Mouse (Mus musculus) hindbrain, embryonic 15.5 days (tissue): ENCODE results near the gene BC051142. TPM values are rescaled to one million over a fixed set of nuclear protein-coding genes. Genes with fewer than 3 reads are reported as not detected.

Source experiments
- ATAC-seq: fragments of 200-750 bp; cut with Nextera tagmentation; 2 replicates; pipeline ENCODE4 v1.8.0; 2017; ENCODE audit warnings: low read depth, moderate number of reproducible peaks, moderate TSS enrichment; ENCODE audit not compliant: low FRiP score
- H3K27ac ChIP-seq: fragments of 300-500 bp; sonication (generic); replicated peaks from 2 replicates; pipeline ENCODE4 v1.5.1; 2015; ENCODE audit warnings: mild to moderate bottlenecking, inconsistent platforms
- H3K27me3 ChIP-seq: fragments of 300-500 bp; sonication (generic); 2 replicates; pipeline ENCODE4 v1.6.1; 2015; ENCODE audit warnings: control low read depth, inconsistent platforms
- H3K36me3 ChIP-seq: fragments of 300-500 bp; sonication (generic); 2 replicates; pipeline ENCODE4 v1.6.1; 2015; ENCODE audit warnings: control low read depth, inconsistent platforms
- H3K4me1 ChIP-seq: fragments of 300-500 bp; sonication (generic); replicated peaks from 2 replicates; pipeline ENCODE4 v1.6.1; 2015; ENCODE audit warnings: control low read depth, inconsistent platforms
- H3K4me2 ChIP-seq: fragments of 300-500 bp; sonication (generic); 2 replicates; pipeline ENCODE4 v1.6.1; 2015; ENCODE audit warnings: moderate library complexity, mild to moderate bottlenecking, inconsistent platforms
- H3K4me3 ChIP-seq: fragments of 300-500 bp; sonication (generic); 2 replicates; pipeline ENCODE4 v1.5.1; 2015; ENCODE audit warnings: mild to moderate bottlenecking, inconsistent platforms
- H3K9ac ChIP-seq: fragments of 300-500 bp; sonication (generic); 2 replicates; pipeline ENCODE4 v1.6.1; 2015; ENCODE audit warnings: inconsistent platforms
- H3K9me3 ChIP-seq: fragments of 300-500 bp; sonication (generic); 2 replicates; pipeline ENCODE4 v1.6.1; 2016; ENCODE audit warnings: control low read depth, inconsistent platforms
- WGBS: fragments of 180-500 bp; shearing (Covaris S2); methylation state at CpG from one replicate; pipeline ENCODE4 v1.1.7; 2015; 5-methylcytosine and 5-hydroxymethylcytosine counted together
- polyA plus RNA-seq: library from polyadenylated mRNA; unstranded; fragments of >200 nt; fragmentation: Nextera tagmentation; extraction: Ambion mirVana; gene quantifications from 2 replicates; pipeline ENCODE4 v1.2.1, GENCODE M21; 2015

Gene BC051142
- polyA plus RNA-seq, 1 experiment from 2014 or later = 5.5 TPM

DNA sequence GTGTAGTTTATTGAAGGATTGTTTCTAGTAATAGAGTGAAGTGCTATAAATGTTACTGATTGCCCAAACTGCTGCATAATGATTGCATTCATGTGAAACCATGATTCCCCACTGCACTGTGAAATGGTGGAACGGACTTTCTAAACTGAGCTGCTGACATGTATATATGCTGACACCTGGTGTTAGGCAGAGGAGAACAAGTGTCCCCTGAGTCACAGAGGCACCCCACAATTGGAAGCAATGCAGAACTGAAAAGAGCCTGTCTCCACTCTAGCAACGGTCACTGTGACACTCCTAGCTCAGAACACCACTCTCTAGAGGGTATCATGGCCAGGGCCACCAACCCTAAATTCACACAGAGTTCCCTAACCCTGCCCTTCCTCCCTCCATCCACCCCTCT, 19.9 kb upstream of the BC051142 start:
- Histone ChIP-seq H3K4me2 (no peak overlapping the region), H3K4me3 (no peak overlapping the region), H3K9me3 (no peaks in the 10 kb centered on the region), H3K27me3 (no peaks in the 10 kb centered on the region), H3K9ac (no peak overlapping the region), H3K27ac (no peak overlapping the region), H3K36me3 (no peaks in the 10 kb centered on the region), H3K4me1 (no peaks in the 10 kb centered on the region)
- WGBS = 76% methylated on average over 2 of the region's 2 CpGs
- ATAC-seq = no peak

DNA sequence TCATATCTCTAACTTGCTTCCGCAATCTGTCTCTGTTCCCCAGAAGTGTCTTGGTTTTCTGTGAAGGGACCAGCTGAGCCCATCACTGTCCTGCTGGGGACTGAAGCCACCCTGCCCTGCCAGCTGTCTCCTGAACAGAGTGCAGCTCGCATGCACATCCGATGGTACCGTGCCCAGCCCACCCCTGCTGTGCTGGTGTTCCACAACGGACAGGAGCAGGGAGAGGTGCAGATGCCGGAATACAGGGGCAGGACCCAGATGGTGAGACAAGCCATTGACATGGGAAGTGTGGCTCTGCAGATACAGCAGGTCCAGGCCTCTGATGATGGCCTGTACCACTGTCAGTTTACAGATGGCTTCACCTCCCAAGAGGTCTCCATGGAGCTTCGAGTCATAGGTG, 19.2 kb upstream of the BC051142 start:
- no peak overlapping the region for H3K27ac ChIP-seq
- no peak overlapping the region for H3K9ac ChIP-seq
- H3K36me3 ChIP-seq = no peaks in the 10 kb centered on the region
- H3K9me3 ChIP-seq = no peaks in the 10 kb centered on the region
- H3K4me2 ChIP-seq = no peak overlapping the region
- H3K4me1 ChIP-seq = no peaks in the 10 kb centered on the region
- H3K27me3 ChIP-seq = no peaks in the 10 kb centered on the region
- 70% methylated on average over 7 of the region's 7 CpGs for WGBS
- H3K4me3 ChIP-seq = no peak overlapping the region
- no peak for ATAC-seq

DNA sequence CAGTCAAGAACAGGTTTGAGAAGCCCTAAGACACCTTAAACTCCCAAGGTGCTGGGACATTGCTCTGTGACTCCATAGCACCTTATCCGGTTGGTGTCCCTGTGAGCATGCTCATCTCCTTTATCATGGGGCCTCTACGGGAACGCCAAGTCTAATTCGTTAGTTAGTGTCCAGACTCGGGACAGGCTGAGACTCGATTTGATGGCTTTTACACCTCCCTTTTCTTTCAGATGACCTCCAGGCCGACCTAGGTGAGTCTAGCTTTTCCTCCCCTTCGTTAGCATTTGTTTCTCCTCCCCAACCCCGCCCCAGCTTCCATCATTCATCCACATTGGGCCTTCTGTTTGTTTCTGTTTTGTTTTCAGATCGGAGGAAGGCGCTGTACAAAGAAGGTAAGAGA, 16.7 kb upstream of the BC051142 start:
- H3K9me3 ChIP-seq = no peaks in the 10 kb centered on the region
- H3K4me3 ChIP-seq = no peak overlapping the region
- no peaks in the 10 kb centered on the region for H3K27me3 ChIP-seq
- no peaks in the 10 kb centered on the region for H3K36me3 ChIP-seq
- H3K4me2 ChIP-seq = no peak overlapping the region
- WGBS = 72% methylated on average over 11 of the region's 11 CpGs
- H3K27ac ChIP-seq = no peak overlapping the region
- no peaks in the 10 kb centered on the region for H3K4me1 ChIP-seq
- ATAC-seq = no peak
- H3K9ac ChIP-seq = no peak overlapping the region

DNA sequence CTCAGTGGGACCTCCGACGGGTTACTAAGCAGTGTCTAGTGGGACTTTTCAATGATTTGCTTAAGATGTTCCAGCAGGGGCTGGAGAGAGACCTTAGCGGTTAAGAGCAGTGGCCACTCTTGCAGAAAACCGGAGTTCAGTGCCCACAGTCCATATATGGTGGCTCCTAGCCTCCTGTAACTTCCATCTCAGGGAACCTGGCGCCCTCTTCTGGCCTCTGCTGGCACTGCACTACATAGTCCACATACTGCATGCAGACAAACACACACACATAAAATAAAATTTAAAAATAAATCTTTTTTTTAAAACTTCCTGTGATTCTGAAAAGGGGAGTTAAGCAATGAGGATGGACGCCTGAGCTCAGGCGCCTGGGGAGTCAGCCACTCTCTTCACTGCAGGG, 15.4 kb upstream of the BC051142 start:
- H3K4me2 ChIP-seq = no peak overlapping the region
- WGBS = 80% methylated on average over 7 of the region's 7 CpGs
- H3K4me1 ChIP-seq = no peaks in the 10 kb centered on the region
- no peak overlapping the region for H3K9ac ChIP-seq
- no peak overlapping the region for H3K27ac ChIP-seq
- no peaks in the 10 kb centered on the region for H3K9me3 ChIP-seq
- H3K4me3 ChIP-seq = no peak overlapping the region
- H3K36me3 ChIP-seq = no peaks in the 10 kb centered on the region
- no peak for ATAC-seq
- no peaks in the 10 kb centered on the region for H3K27me3 ChIP-seq

DNA sequence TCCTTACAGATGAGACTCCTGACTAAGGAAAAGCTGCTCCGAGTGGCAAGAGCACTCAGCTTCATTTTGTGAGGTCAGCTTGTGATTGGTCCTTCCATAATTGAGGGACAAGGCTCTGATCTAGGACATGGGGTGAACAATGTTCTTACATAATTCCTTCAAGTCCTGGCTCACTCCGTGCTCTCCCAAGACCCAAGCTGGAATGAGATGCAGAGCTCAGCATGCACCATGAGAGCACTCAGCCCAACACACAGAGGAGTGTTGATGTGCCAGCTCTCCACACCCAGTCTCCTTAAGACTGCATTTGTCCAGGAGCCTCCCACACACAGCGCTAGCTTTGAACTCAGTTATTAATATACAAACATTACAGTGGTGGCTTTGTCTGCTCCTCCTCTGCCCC, 13.9 kb upstream of the BC051142 start:
- no peaks in the 10 kb centered on the region for H3K4me1 ChIP-seq
- no peak overlapping the region for H3K4me3 ChIP-seq
- WGBS = 62% methylated on average over 3 of the region's 3 CpGs
- H3K27ac ChIP-seq = no peak overlapping the region
- ATAC-seq = no peak
- H3K36me3 ChIP-seq = no peaks in the 10 kb centered on the region
- H3K27me3 ChIP-seq = no peaks in the 10 kb centered on the region
- no peak overlapping the region for H3K4me2 ChIP-seq
- no peaks in the 10 kb centered on the region for H3K9me3 ChIP-seq
- no peak overlapping the region for H3K9ac ChIP-seq

DNA sequence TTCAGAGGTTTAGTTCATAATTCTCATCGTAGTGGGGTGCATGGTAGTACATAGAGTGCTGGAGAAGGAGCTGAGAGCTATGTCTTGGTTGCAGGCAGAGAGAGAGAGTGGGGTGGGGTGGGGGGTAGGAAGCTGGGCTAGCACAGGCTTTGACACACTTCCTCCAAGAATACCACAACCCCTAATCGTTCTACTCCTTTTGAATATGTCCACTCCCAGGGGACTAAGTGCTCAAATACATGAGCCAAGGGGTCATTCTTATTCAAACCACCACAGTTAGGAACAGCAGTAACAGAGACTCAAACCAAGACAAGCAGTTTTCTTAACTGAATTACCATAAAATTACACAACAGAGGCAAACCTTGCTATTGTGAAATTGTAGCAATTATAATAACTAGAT, 12.0 kb upstream of the BC051142 start:
- no peaks in the 10 kb centered on the region for H3K27me3 ChIP-seq
- no peak for ATAC-seq
- H3K4me1 ChIP-seq = no peaks in the 10 kb centered on the region
- WGBS = 69% methylated on average over 2 of the region's 2 CpGs
- no peak overlapping the region for H3K4me3 ChIP-seq
- H3K9me3 ChIP-seq = no peaks in the 10 kb centered on the region
- no peaks in the 10 kb centered on the region for H3K36me3 ChIP-seq
- H3K9ac ChIP-seq = no peak overlapping the region
- no peak overlapping the region for H3K27ac ChIP-seq
- no peak overlapping the region for H3K4me2 ChIP-seq

DNA sequence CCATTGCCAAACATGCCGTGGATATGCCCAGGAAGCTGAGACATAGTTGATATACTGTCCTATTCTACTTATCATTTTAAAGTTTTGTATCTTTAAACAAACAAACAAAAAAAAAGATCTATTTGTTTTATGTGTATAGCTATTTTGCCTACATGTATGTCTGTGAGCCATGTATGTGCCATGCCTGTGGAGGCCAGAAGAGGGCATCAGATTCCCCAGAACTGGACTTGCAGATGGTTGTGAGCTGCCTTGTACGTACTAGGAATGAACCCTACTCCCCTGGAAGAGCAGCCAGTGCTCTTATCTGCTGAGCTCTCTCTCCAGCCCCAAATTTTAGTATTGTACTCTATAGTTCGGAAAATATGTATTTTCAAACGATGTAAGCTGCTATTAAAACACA, 10.1 kb upstream of the BC051142 start:
- H3K4me3 ChIP-seq = no peak overlapping the region
- no peaks in the 10 kb centered on the region for H3K36me3 ChIP-seq
- H3K27ac ChIP-seq = no peak overlapping the region
- 35% methylated on average over 4 of the region's 4 CpGs for WGBS
- peaks cover 5% of the 10 kb centered on the region; the same call in 1 of the 2 replicates for H3K4me1 ChIP-seq
- no peak overlapping the region for H3K4me2 ChIP-seq
- no peak for ATAC-seq
- H3K9me3 ChIP-seq = no peaks in the 10 kb centered on the region
- H3K9ac ChIP-seq = no peak overlapping the region
- H3K27me3 ChIP-seq = no peaks in the 10 kb centered on the region

DNA sequence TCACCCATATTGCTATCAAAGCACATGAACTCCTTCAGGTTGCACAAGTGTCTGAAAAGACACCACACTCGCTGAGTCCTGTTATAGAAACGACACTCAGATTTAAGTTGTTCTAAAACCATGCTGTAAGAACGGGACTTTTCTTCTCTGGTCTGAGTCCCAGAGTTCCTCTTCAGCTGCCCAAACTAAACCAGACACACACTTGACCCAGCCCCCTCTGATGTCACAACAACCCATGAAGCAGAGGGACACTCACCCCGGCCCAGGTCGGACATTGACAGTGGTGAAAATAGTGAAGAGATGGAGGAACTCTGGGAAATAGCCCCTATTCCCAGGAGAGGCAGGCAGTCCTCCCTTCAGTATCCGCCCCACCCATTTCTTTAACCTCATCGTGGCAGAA, 7.1 kb upstream of the BC051142 start:
- Histone ChIP-seq H3K4me1 (peaks cover 5% of the 10 kb centered on the region; the same call in 1 of the 2 replicates), H3K9me3 (no peaks in the 10 kb centered on the region), H3K36me3 (no peaks in the 10 kb centered on the region), H3K27ac (no peak overlapping the region), H3K4me3 (no peak overlapping the region), H3K4me2 (peak overlapping the region; percentile 88; the same call in 1 of the 2 replicates), H3K9ac (no peak overlapping the region), H3K27me3 (no peaks in the 10 kb centered on the region)
- ATAC-seq = no peak
- WGBS = 82% methylated on average over 7 of the region's 7 CpGs

DNA sequence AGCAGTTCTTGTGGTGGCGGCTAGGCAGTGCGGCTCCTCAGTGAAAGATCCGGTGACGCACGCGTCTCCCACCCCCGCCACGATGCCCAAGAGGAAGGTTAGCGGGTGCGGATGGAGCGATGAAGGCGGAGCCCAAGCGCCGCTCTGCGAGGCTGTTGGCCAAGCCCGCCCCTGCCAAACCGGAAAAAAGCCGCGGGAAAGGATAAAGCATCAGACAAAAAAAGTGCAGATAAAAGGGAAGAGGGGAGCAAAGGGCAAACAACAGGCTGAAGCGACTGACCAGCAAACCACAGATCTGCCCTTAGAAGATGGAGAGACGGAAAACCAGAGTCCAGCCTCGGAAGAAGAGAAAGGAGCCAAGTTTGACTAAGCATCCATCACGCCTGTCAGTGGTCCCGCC, 6.3 kb upstream of the BC051142 start:
- no peak overlapping the region for H3K27ac ChIP-seq
- 6% methylated on average over 24 of the region's 24 CpGs for WGBS
- H3K4me2 ChIP-seq = peak overlapping the region; percentile 88
- H3K27me3 ChIP-seq = no peaks in the 10 kb centered on the region
- H3K36me3 ChIP-seq = no peaks in the 10 kb centered on the region
- H3K9me3 ChIP-seq = no peaks in the 10 kb centered on the region
- H3K4me3 ChIP-seq = peak overlapping the region; percentile 46
- peak; percentile 69; the same call in 1 of the 2 replicates for ATAC-seq
- peak overlapping the region; percentile 36; the same call in 1 of the 2 replicates for H3K9ac ChIP-seq
- H3K4me1 ChIP-seq = peaks cover 5% of the 10 kb centered on the region; the same call in 1 of the 2 replicates

DNA sequence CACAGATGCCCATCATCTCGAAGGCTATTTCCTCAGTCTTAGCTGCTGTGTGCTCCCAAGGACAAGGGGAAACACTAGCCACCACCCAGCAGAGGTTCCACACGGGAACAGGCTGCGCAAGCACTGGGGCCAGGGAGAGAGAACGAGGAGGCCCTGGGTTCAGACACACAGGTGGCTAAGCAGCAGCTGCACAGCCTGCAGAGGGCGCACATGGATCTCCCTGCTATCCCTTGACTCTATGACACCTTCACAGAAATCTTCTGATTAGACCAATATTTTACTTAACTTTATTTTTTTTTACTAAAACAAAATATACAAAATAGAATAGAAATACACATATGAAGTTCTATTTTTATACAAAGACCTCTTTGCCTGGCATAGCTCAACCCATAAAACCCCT, 1.3 kb upstream of the BC051142 start:
- no peak overlapping the region for H3K4me3 ChIP-seq
- WGBS = 75% methylated on average over 5 of the region's 5 CpGs

DNA sequence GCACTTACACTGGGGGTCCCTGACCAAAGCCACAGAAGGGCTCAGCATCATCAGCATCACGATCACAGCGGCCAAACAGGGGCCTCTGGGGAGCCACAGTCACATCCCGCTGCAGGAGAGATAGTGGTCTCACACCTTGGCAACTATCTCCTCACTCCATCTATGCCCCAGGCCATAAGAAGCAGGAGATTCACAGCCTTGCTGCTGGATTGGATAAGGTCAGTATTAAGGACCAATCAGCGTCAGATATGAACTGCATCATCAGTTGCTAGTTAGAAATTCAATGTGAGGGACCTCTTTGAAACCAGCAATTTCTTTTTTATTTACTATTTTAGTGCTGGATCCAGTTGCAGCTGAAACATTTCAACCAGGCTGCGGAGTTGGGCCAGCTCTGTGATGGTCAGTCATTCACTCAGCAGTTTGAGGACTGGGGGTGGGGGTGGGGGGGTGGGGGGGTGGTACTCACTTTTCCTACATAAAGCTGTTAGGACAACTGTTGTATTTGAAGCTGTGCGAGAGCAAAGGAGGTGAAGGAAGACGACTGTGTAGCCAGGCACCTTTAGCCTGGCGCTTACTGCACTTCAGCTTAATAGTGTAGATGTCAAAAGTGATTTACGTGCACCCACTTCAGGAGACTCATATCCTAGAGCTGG, 436 bp upstream of the BC051142 start:
- H3K9me3 ChIP-seq = no peaks in the 10 kb centered on the region
- no peaks in the 10 kb centered on the region for H3K36me3 ChIP-seq
- peak overlapping the region; percentile 69; the same call in 1 of the 2 replicates for H3K9ac ChIP-seq
- H3K4me2 ChIP-seq = peak overlapping the region; percentile 61
- no peaks in the 10 kb centered on the region for H3K27me3 ChIP-seq
- H3K4me3 ChIP-seq = peak overlapping the region; percentile 51
- ATAC-seq = peak; percentile 83
- whole genome bisulfite sequencing = 14% methylated on average over 9 of the region's 9 CpGs
- peak overlapping the region; percentile 97 for H3K27ac ChIP-seq
- peaks cover 4% of the 10 kb centered on the region; the same call in 1 of the 2 replicates for H3K4me1 ChIP-seq

More for the DNA sequence above, 1.3 kb upstream of the BC051142 start:
- ATAC-seq = no peak
- Histone ChIP-seq H3K4me1 (peaks cover 5% of the 10 kb centered on the region; the same call in 1 of the 2 replicates), H3K27ac (no peak overlapping the region), H3K27me3 (no peaks in the 10 kb centered on the region), H3K9ac (no peak overlapping the region), H3K9me3 (no peaks in the 10 kb centered on the region), H3K4me2 (no peak overlapping the region), H3K36me3 (no peaks in the 10 kb centered on the region)

DNA sequence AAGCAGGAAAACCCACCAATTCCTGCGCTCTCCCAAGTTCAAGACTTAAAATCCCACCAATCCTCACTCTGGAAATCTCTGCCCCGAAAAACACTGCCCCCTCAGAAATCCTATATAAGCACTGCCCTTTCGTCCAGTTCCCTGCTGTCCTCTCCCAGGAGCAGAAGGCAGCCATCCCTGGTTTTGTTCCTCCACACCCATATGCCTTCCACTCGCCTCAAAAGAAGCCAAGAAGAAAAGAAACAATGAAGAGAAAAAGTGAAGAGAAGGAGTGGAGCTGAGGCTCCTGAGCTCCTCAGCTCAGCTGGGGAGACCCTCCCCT, 735 bp downstream of the BC051142 start:
- no peak for ATAC-seq
- no peaks in the 10 kb centered on the region for H3K36me3 ChIP-seq
- no peaks in the 10 kb centered on the region for H3K9me3 ChIP-seq
- H3K27ac ChIP-seq = peak overlapping the region; percentile 97
- no peaks in the 10 kb centered on the region for H3K27me3 ChIP-seq
- peak overlapping the region; percentile 69; the same call in 1 of the 2 replicates for H3K9ac ChIP-seq
- H3K4me2 ChIP-seq = peak overlapping the region; percentile 61
- WGBS = 39% methylated on average over 4 of the region's 4 CpGs
- peak overlapping the region; percentile 51 for H3K4me3 ChIP-seq
- peaks cover 4% of the 10 kb centered on the region; the same call in 1 of the 2 replicates for H3K4me1 ChIP-seq

DNA sequence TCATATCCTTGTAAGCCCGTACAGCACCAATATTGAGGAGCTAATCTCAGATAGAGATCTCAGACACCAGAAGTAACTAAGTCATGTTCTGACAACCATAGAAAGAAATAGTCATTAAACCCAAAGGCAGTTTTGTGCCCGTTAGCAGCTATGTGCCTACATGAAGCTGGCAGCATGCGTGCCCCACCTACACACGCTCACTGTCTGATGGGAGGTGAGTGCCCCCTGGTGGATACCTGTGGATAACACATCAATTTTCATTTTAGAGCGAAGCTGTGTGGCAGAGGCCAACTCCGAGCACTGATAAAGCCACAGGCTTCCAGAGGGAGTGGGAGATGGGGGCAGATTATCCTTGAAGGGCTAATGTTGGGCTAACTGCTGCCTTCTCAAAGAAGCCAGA, 12.5 kb downstream of the BC051142 start:
- Histone ChIP-seq H3K4me2 (no peak overlapping the region), H3K27ac (no peak overlapping the region), H3K9me3 (no peaks in the 10 kb centered on the region), H3K4me1 (no peaks in the 10 kb centered on the region), H3K36me3 (no peaks in the 10 kb centered on the region), H3K9ac (no peak overlapping the region), H3K27me3 (0 out of 2 replicates have a peak, but pooled peaks cover 3% of the 10 kb centered on the region), H3K4me3 (no peak overlapping the region)
- ATAC-seq = peak; percentile 78
- WGBS = 20% methylated on average over 6 of the region's 6 CpGs
